Mouse (Mus musculus) embryonic facial prominence, embryonic 11.5 days (tissue): ENCODE data around the gene BC107364. TPM values are rescaled to one million over a fixed set of nuclear protein-coding genes. Genes with fewer than 3 reads are reported as not detected.
"Not testable (repeated sequence)": the region's sequence is repeated elsewhere in the genome, so short reads cannot be mapped to it uniquely, and the experiment has no call there.

Source experiments
- ATAC-seq: fragments of 200-750 bp; cut with Nextera tagmentation; replicated peaks from 2 replicates; pipeline ENCODE4 v1.8.0; 2017; ENCODE audit warnings: low read depth; ENCODE audit not compliant: insufficient number of reproducible peaks, low FRiP score, low TSS enrichment
- DNase-seq: peaks from one replicate; pipeline ENCODE4 v3.0.0-alpha.2; 2015; ENCODE audit warnings: low spot score
- H3K27ac ChIP-seq: fragments of 300-500 bp; sonication (generic); replicated peaks from 2 replicates; pipeline ENCODE4 v1.5.1; 2014; ENCODE audit warnings: mild to moderate bottlenecking, low read depth, low read length, control low read depth
- H3K27me3 ChIP-seq: fragments of 300-500 bp; sonication (generic); 2 replicates; pipeline ENCODE4 v1.6.1; 2014; ENCODE audit warnings: mild to moderate bottlenecking, low read length, moderate library complexity, mixed read lengths; ENCODE audit not compliant: control insufficient read depth, insufficient read depth
- H3K36me3 ChIP-seq: fragments of 300-500 bp; sonication (generic); replicated peaks from 2 replicates; pipeline ENCODE4 v1.6.1; 2014; ENCODE audit warnings: low read depth, mild to moderate bottlenecking, low read length, moderate library complexity, mixed read lengths; ENCODE audit not compliant: control insufficient read depth, insufficient read depth
- H3K4me1 ChIP-seq: fragments of 300-500 bp; sonication (generic); 2 replicates; pipeline ENCODE4 v1.6.1; 2014; ENCODE audit warnings: low read length, mixed read lengths; ENCODE audit not compliant: control insufficient read depth, insufficient read depth
- H3K4me2 ChIP-seq: fragments of 300-500 bp; sonication (generic); 2 replicates; pipeline ENCODE4 v1.6.1; 2014; ENCODE audit warnings: low read depth, mild to moderate bottlenecking, control low read depth, low read length, moderate library complexity
- H3K4me3 ChIP-seq: fragments of 300-500 bp; sonication (generic); 2 replicates; pipeline ENCODE4 v1.5.1; 2014; ENCODE audit warnings: low read depth, low read length, control low read depth
- H3K9ac ChIP-seq: fragments of 300-500 bp; sonication (generic); replicated peaks from 2 replicates; pipeline ENCODE4 v1.6.1; 2014; ENCODE audit warnings: mild to moderate bottlenecking, control low read depth, low read length
- H3K9me3 ChIP-seq: fragments of 300-500 bp; sonication (generic); replicated peaks from 2 replicates; pipeline ENCODE4 v1.6.1; 2016; ENCODE audit warnings: mild to moderate bottlenecking, low read length, inconsistent platforms, mixed read lengths; ENCODE audit not compliant: control insufficient read depth
- WGBS: fragments of 180-500 bp; shearing (Covaris S2); extraction: QIAGEN DNeasy Blood & Tissue Kit; methylation state at CpG from one replicate; pipeline ENCODE4 v1.1.7; 2014; 5-methylcytosine and 5-hydroxymethylcytosine counted together
- polyA plus RNA-seq: library from polyadenylated mRNA; unstranded; fragments of >200 nt; fragmentation: Nextera tagmentation; extraction: Ambion mirVana; gene quantifications from 2 replicates; pipeline ENCODE4 v1.2.1, GENCODE M21; 2014

The BC107364 gene
- polyA plus RNA-seq, 1 experiment from 2014 or later, result not detected

DNA sequence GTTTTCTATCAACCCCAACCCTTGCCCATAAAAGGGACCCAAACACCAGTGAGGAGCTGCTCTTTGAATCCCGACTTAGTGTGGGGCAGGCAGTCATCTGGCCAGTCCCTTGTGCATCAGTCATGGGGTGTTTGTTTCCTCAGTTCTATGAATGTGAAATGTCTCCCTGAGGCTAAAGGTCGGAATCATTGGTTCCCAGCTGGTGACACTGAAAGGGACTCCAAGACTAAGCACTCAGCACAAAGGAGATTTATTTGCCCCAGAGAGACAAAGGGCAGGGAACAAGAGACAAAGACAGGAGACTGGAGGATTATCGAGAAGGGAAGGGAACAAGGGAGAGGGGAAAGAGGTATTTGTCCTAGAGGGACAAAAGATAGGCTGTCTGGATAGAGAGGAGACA is 19.9 kb downstream of the BC107364 start:
- WGBS, result 15% methylated on average over 3 of the region's 3 CpGs
- peaks cover 2% of the 10 kb centered on the region; the same call in 1 of the 2 replicates for H3K27me3 ChIP-seq
- H3K9ac ChIP-seq, result no peak overlapping the region
- no peak overlapping the region for H3K4me3 ChIP-seq
- ATAC-seq (no peak), DNase-seq (no peak)
- no peak overlapping the region for H3K4me2 ChIP-seq
- H3K36me3 ChIP-seq, result no peaks in the 10 kb centered on the region
- no peaks in the 10 kb centered on the region for H3K9me3 ChIP-seq
- no peaks in the 10 kb centered on the region for H3K4me1 ChIP-seq
- H3K27ac ChIP-seq, result no peak overlapping the region

DNA sequence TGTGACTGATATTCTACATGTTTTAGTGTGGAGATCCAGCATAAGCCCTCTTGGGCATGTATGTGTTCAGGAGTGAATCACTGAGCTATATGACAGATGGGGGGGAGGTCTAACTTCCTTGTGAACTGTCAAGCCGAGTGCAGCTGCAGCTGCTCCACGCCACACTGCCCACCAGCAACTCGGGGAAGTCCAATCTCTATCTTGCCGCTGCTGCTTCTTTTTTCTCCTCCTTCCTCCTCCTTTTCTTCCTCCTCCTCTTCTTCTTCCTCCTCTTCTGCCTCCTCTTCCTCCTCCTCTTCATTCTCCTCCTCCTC is 22.3 kb downstream of the BC107364 start:
- Histone ChIP-seq H3K4me3 (no peak overlapping the region), H3K4me1 (no peaks in the 10 kb centered on the region)
- WGBS, result 68% methylated on average over 4 of the region's 4 CpGs

DNA sequence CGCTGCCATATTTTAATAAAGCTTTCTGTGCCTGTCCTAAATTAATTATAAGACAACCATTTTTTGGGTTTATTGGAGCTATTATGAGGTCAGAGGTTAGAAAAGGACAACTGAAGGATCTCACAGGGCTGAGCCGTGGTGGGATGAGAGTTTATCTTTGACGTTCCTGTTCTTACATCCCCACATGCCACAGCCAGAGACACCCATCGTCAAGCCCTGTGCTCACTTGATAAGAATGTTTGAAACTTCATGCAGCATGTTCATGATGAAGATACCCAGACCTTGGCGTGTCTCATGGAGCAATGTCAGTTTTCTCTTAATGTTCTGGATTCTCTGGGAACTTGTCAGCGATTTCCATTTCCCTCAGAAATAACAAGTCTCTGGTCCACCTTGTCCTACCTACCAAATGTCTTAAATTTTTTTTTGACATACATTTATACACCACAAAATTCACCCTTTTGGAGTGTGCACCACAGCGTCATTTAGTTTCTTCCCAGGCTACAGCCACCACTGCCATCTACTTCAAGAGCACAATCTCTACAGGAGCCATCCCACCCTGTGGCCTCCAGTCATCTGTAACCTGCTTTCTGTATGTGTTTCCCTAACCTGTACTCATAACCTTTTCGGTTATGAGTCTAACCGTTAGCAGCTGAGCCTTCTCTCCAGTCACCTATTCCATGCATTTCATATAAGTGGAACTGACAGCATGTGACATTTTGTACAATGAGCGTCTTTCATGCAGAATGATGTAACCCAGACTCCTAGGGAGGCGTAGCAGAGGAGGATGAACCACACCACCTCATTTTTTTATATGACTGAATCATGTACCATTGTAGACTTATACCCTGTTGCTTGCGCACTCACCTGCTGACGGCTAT is 22.9 kb downstream of the BC107364 start:
- H3K27me3 ChIP-seq, result no peaks in the 10 kb centered on the region
- H3K9me3 ChIP-seq, result no peaks in the 10 kb centered on the region
- no peaks in the 10 kb centered on the region for H3K36me3 ChIP-seq
- no peak overlapping the region for H3K9ac ChIP-seq
- no peaks in the 10 kb centered on the region for H3K4me1 ChIP-seq
- H3K4me3 ChIP-seq, result no peak overlapping the region
- ATAC-seq, result no peak
- H3K27ac ChIP-seq, result no peak overlapping the region
- WGBS, result 82% methylated on average over 13 of the region's 13 CpGs
- no peak for DNase-seq
- H3K4me2 ChIP-seq, result no peak overlapping the region

More for the DNA sequence above, 22.3 kb downstream of the BC107364 start:
- Histone ChIP-seq H3K9me3 (no peaks in the 10 kb centered on the region), H3K9ac (no peak overlapping the region), H3K36me3 (no peaks in the 10 kb centered on the region), H3K27ac (no peak overlapping the region), H3K4me2 (no peak overlapping the region), H3K27me3 (no peaks in the 10 kb centered on the region)
- ATAC-seq (no peak), DNase-seq (no peak)

DNA sequence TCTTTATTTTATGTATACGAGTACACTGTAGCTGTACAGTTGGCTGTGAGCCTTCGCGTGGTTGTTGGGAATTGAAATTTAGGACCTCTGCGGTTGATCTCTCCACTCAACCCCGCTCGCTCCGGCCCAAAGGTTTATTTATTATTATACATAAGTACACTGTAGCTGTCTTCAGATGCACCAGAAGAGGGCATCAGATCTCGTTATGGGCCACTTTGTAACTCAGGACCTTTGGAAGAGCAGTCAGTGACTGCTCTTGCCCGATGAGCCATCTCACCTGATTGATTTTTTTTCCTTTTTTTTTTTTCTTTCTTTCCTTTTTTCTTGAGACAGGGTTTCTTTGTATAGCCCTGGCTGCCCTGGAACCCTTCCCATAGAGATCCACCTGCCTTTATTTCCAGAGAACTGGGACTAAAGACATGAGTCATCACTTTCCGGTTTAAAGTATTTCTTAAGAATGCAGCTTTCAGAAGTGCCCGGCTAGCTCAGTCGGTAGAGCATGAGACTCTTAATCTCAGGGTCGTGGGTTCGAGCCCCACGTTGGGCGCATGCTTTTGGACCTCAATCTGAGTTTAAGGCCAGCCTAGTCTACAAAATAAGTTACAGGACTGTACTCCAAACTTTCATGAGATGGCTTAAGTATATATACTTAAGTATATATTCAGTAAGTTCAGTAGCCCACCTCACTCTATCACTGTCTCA is 24.2 kb downstream of the BC107364 start:
- H3K4me3 ChIP-seq, result peak overlapping the region; percentile 4; the same call in 1 of the 2 replicates
- no peak overlapping the region for H3K9ac ChIP-seq
- H3K27me3 ChIP-seq, result no peaks in the 10 kb centered on the region
- no peak for ATAC-seq
- peak; percentile 73 for DNase-seq
- no peak overlapping the region for H3K4me2 ChIP-seq
- H3K9me3 ChIP-seq, result no peaks in the 10 kb centered on the region
- WGBS, result 8% methylated on average over 16 of the region's 16 CpGs
- no peaks in the 10 kb centered on the region for H3K36me3 ChIP-seq
- no peaks in the 10 kb centered on the region for H3K4me1 ChIP-seq
- H3K27ac ChIP-seq, result no peak overlapping the region

DNA sequence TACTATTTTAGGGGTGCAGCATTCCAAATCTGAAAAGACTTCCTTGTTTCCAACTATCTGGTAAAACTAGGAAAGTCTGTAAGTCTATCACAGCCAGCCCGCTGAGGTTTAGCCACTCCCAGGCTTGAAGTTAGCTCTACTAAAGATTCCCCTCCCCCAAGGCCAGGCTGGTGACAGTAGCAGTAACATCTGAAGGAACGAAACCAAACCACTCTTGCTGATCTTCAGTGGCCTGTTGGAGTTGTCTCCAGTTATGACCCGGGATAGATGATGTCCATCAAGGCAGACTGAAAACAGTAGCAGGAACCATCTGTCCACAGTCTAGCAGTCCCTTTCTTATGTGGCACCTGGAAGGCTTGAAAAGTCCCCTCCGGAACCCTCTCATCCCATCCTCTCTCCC is 24.8 kb downstream of the BC107364 start:
- H3K4me2 ChIP-seq, result no peak overlapping the region
- H3K4me1 ChIP-seq, result no peaks in the 10 kb centered on the region
- H3K27ac ChIP-seq, result no peak overlapping the region
- H3K27me3 ChIP-seq, result no peaks in the 10 kb centered on the region
- no peaks in the 10 kb centered on the region for H3K36me3 ChIP-seq
- ATAC-seq (no peak), DNase-seq (no peak)
- H3K9ac ChIP-seq, result no peak overlapping the region
- WGBS, result 9% methylated on average over 4 of the region's 4 CpGs
- H3K9me3 ChIP-seq, result no peaks in the 10 kb centered on the region
- peak overlapping the region; percentile 4; the same call in 1 of the 2 replicates for H3K4me3 ChIP-seq

DNA sequence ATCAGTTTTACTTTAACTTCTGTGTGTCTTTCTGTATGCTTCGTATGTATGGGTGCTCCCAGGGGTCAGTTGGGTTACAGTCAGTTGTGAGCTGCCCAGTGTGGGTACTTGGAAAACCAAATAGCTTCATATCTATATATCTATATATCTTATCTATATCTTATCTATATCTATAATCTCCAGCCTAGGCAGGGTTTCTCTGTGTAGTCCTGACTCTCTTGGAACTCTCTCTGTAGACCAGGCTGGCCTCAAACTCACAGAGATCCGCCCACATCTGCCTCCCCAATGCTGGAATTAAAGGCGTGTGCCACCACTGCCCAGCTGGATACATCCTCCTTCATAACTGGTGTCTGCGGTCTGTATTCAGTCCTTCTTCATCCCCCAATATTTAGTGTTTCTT is 25.8 kb downstream of the BC107364 start:
- no peak overlapping the region for H3K9ac ChIP-seq
- no peaks in the 10 kb centered on the region for H3K9me3 ChIP-seq
- H3K36me3 ChIP-seq, result no peaks in the 10 kb centered on the region
- no peak for ATAC-seq
- WGBS, result 76% methylated on average over 4 of the region's 4 CpGs
- DNase-seq, result no peak
- H3K4me3 ChIP-seq, result no peak overlapping the region
- no peak overlapping the region for H3K27ac ChIP-seq
- H3K27me3 ChIP-seq, result no peaks in the 10 kb centered on the region
- H3K4me2 ChIP-seq, result no peak overlapping the region
- H3K4me1 ChIP-seq, result no peaks in the 10 kb centered on the region

DNA sequence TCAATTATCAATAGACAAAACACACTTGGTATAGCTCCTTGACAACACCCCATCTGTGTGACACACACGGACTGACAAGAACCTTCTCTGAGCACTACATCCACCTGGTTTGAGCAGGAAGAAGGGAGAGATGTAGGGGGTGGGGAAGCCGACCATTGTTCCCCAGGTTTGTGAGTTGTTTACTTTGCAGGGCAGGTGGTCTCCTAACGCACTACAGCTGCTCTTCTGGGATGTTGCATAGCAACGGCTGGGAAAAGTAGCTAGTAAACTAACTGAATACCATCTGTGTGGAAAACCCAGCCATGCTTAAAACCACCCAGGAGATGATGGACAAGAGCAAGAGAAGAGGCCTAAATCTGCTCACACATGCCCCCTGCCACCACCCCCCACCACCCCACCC is 27.7 kb downstream of the BC107364 start:
- H3K4me3 ChIP-seq, ATAC-seq, H3K4me2 ChIP-seq, DNase-seq, H3K9me3 ChIP-seq, H3K27me3 ChIP-seq, H3K9ac ChIP-seq, H3K4me1 ChIP-seq, H3K27ac ChIP-seq, H3K36me3 ChIP-seq: not testable (repeated sequence)
- WGBS, result 16% methylated on average over 4 of the region's 4 CpGs

DNA sequence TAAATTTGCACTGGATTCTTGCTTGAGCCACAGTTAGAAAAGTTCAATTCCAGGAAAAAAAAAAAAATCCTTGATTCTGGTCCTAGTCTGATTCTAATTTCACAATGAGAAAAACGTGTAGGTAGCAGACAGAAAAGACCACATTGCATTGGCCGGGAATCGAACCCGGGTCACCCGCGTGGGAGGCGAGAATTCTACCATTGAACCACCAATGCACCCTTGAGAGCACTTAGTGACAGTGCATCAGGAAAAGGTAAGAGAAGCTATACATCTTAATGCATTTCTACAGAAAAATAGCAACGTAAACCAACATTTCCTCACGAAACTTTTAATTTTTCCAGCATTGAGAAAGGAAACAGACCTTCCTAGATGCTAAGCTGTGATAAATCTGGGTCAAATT is 28.2 kb downstream of the BC107364 start:
- no peaks in the 10 kb centered on the region for H3K36me3 ChIP-seq
- WGBS, result 18% methylated on average over 9 of the region's 9 CpGs

More for the DNA sequence above, 28.2 kb downstream of the BC107364 start:
- peak; percentile 66 for DNase-seq
- no peaks in the 10 kb centered on the region for H3K9me3 ChIP-seq
- no peak overlapping the region for H3K27ac ChIP-seq
- no peak for ATAC-seq
- H3K4me2 ChIP-seq, result no peak overlapping the region
- H3K9ac ChIP-seq, result no peak overlapping the region
- no peaks in the 10 kb centered on the region for H3K27me3 ChIP-seq
- no peaks in the 10 kb centered on the region for H3K4me1 ChIP-seq
- H3K4me3 ChIP-seq, result no peak overlapping the region
